ENCODE assay signal across 8 mouse cellular contexts in the genomic region with DNA sequence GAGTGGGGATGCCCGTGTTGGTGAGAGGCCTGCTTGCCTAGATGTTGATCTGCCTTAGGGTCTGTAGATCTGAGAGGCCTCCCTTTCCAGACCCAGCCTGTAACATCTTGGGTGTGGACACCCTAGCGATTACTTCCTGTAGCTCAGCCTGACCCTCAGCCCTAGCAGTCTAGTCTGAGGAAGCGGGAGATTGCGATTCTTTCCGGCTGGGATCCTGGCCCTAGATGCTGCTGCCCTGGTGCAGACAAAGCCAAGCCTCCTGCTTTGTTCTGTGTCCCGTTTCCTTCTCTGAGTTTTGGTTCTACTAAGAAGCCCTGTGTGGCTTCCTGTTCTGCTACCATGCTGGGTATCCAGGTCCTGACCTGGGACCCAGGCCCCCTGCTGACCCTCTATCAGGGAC.
DNase-seq lines count a peak whose midpoint lies in the region; ATAC-seq lines count a peak whose summit lies in the region.

No protein-coding gene starts in this region.

- H3K4me1 ChIP-seq in embryonic facial prominence, embryonic 10.5 days, result peaks cover 52% of the 10 kb centered on the region
- peaks cover 51% of the 10 kb centered on the region for H3K4me1 ChIP-seq in lung, embryonic 16.5 days (replicated peaks; ENCODE audit: control insufficient read depth, insufficient read depth, low read length)

- H3K4me3 ChIP-seq in embryonic facial prominence, embryonic 10.5 days, result no peak overlapping the region
- no peak overlapping the region for H3K4me3 ChIP-seq in lung, embryonic 16.5 days (ENCODE audit: low read length)

- H3K9me3 ChIP-seq in embryonic facial prominence, embryonic 10.5 days, result no peaks in the 10 kb centered on the region
- H3K9me3 ChIP-seq in lung, embryonic 16.5 days (ENCODE audit: control insufficient read depth, low read length), result no peaks in the 10 kb centered on the region

- peak overlapping the region; percentile 73 for H3K27ac ChIP-seq in embryonic facial prominence, embryonic 10.5 days (replicated peaks)
- H3K27ac ChIP-seq in lung, embryonic 16.5 days (ENCODE audit: low read length), result peak overlapping the region; percentile 82

- H3K36me3 ChIP-seq in embryonic facial prominence, embryonic 10.5 days (replicated peaks), result peaks cover 2% of the 10 kb centered on the region; the same call in 1 of the 2 replicates
- H3K36me3 ChIP-seq in lung, embryonic 16.5 days (ENCODE audit: control insufficient read depth, insufficient read depth, low read length), result no peaks in the 10 kb centered on the region

- H3K9ac ChIP-seq in lung, embryonic 16.5 days (ENCODE audit: low read length), result no peak overlapping the region

- ATAC-seq in lung, embryonic 16.5 days (ENCODE audit: low read depth), result peak; percentile 34; the same call in 1 of the 2 replicates
- ATAC-seq in inflammation-experienced regulatory T-cells, adult 6 months, result no peak

- 64% methylated on average over 6 of the region's 6 CpGs for WGBS in embryonic facial prominence, embryonic 10.5 days
- 36% methylated on average over 6 of the region's 6 CpGs for WGBS in lung, embryonic 16.5 days

- no peak overlapping the region for H3K4me2 ChIP-seq in lung, embryonic 16.5 days (ENCODE audit: low read depth, low read length)

- DNase-seq in adrenal gland, postnatal 36 days, result peak; percentile 35 to 55
- DNase-seq in adrenal gland, postnatal 10 days, result no peak
- no peak for DNase-seq in embryonic facial prominence, embryonic 10.5 days (ENCODE audit: low spot score)
- peak; percentile 26 for DNase-seq in kidney, adult 11 months
- DNase-seq in urinary bladder, postnatal 25 days (ENCODE audit: low spot score), result no peak
- DNase-seq in left cerebral cortex, postnatal 14 days (ENCODE audit: low spot score in 2 of 2), result no peak

- intact Hi-C loops in left cerebral cortex, postnatal 14 days (cut with DNase I), result no loop called here

- no peaks in the 10 kb centered on the region for H3K27me3 ChIP-seq in embryonic facial prominence, embryonic 10.5 days (replicated peaks; ENCODE audit: low read depth, poor library complexity, severe bottlenecking)
- no peaks in the 10 kb centered on the region for H3K27me3 ChIP-seq in lung, embryonic 16.5 days (ENCODE audit: control insufficient read depth, insufficient read depth, low read depth, low read length)

Comparison
In these comparisons a context has a peak if more than half of its experiments do, and no peak if none do; other contexts are left out.
1. DNase-seq: peak in adrenal gland, postnatal 36 days (2 of 2) and kidney, adult 11 months (single experiment); none in adrenal gland, postnatal 10 days (single experiment), embryonic facial prominence, embryonic 10.5 days (single experiment), urinary bladder, postnatal 25 days (single experiment) and left cerebral cortex, postnatal 14 days (0 of 2).